Mouse (Mus musculus) intestine, postnatal 0 days (tissue): ENCODE data around the gene Hoxb4. TPM values are rescaled to one million over a fixed set of nuclear protein-coding genes. Genes with fewer than 3 reads are reported as not detected.

Experiments
- ATAC-seq: fragments of 200-750 bp; cut with Nextera tagmentation; 2 replicates; pipeline ENCODE4 v1.8.0; 2017; ENCODE audit warnings: mild to moderate bottlenecking, moderate TSS enrichment, moderate library complexity
- H3K27ac ChIP-seq: fragments of 300-500 bp; sonication (generic); 2 replicates; pipeline ENCODE4 v1.5.1; 2014; ENCODE audit warnings: mild to moderate bottlenecking, low read depth, low read length, moderate library complexity
- H3K27me3 ChIP-seq: fragments of 300-500 bp; sonication (generic); replicated peaks from 2 replicates; pipeline ENCODE4 v1.6.1; 2014; ENCODE audit warnings: low read length, mixed read lengths; ENCODE audit not compliant: control insufficient read depth, insufficient read depth
- H3K36me3 ChIP-seq: fragments of 300-500 bp; sonication (generic); 2 replicates; pipeline ENCODE4 v1.6.1; 2014; ENCODE audit warnings: mild to moderate bottlenecking, moderate library complexity; ENCODE audit not compliant: control insufficient read depth, insufficient read depth
- H3K4me1 ChIP-seq: fragments of 300-500 bp; sonication (generic); replicated peaks from 2 replicates; pipeline ENCODE4 v1.6.1; 2014; ENCODE audit warnings: antibody characterized with exemption, low read length, mixed read lengths; ENCODE audit not compliant: control insufficient read depth, insufficient read depth
- H3K4me2 ChIP-seq: fragments of 300-500 bp; sonication (generic); replicated peaks from 2 replicates; pipeline ENCODE4 v1.6.1; 2014; ENCODE audit warnings: low read depth, mild to moderate bottlenecking, moderate library complexity
- H3K4me3 ChIP-seq: fragments of 300-500 bp; sonication (generic); 2 replicates; pipeline ENCODE4 v1.5.1; 2014; ENCODE audit warnings: low read depth, low read length
- H3K9ac ChIP-seq: fragments of 300-500 bp; sonication (generic); 2 replicates; pipeline ENCODE4 v1.6.1; 2014; ENCODE audit warnings: mild to moderate bottlenecking, low read depth, low read length
- H3K9me3 ChIP-seq: fragments of 300-500 bp; sonication (generic); 2 replicates; pipeline ENCODE4 v1.6.1; 2016; ENCODE audit warnings: mixed run types; ENCODE audit not compliant: control insufficient read depth
- CTCF ChIP-seq: sonication (generic); IDR thresholded peaks from 2 replicates; pipeline ENCODE4 v1.5.1; 2016; ENCODE audit warnings: low read depth, mild to moderate bottlenecking, control low read depth, antibody characterized with exemption, moderate library complexity
- WGBS: fragments of 180-500 bp; shearing (Covaris S2); extraction: QIAGEN DNeasy Blood & Tissue Kit; methylation state at CpG from one replicate; pipeline ENCODE4 v1.1.7; 2014; 5-methylcytosine and 5-hydroxymethylcytosine counted together
- polyA plus RNA-seq: library from polyadenylated mRNA; unstranded; fragments of >200 nt; fragmentation: Nextera tagmentation; extraction: Ambion mirVana; gene quantifications from 2 replicates; pipeline ENCODE4 v1.2.1, GENCODE M21; 2015

Hoxb4 gene
- polyA plus RNA-seq, 1 experiment from 2014 or later = 1.1 TPM

GRCm38 (mm10) chr11:96280399-96281378, 37.4 kb upstream of the Hoxb4 start:
- 36% methylated on average over 8 of the region's 8 CpGs for WGBS
- H3K27me3 ChIP-seq = peaks cover 71% of the 10 kb centered on the region
- ATAC-seq = no peak
- 0 out of 2 replicates have a peak overlapping the region, but pooled peaks have one; percentile 9 for H3K4me2 ChIP-seq
- H3K36me3 ChIP-seq = no peaks in the 10 kb centered on the region
- no peak overlapping the region for H3K9ac ChIP-seq
- H3K4me3 ChIP-seq = no peak overlapping the region
- H3K9me3 ChIP-seq = no peaks in the 10 kb centered on the region
- no peak overlapping the region for H3K27ac ChIP-seq
- no peaks in the 10 kb centered on the region for H3K4me1 ChIP-seq
- no peak for TF ChIP-seq CTCF

GRCm38 (mm10) chr11:96281396-96281795, 36.7 kb upstream of the Hoxb4 start:
- Histone ChIP-seq H3K9ac (no peak overlapping the region), H3K27me3 (peaks cover 71% of the 10 kb centered on the region), H3K36me3 (no peaks in the 10 kb centered on the region), H3K4me3 (no peak overlapping the region), H3K9me3 (no peaks in the 10 kb centered on the region), H3K4me1 (no peaks in the 10 kb centered on the region), H3K27ac (no peak overlapping the region), H3K4me2 (0 out of 2 replicates have a peak overlapping the region, but pooled peaks have one; percentile 10)
- ATAC-seq = no peak
- WGBS = 22% methylated on average over 18 of the region's 18 CpGs
- no peak for TF ChIP-seq CTCF

- ATAC-seq = no peak
- Histone ChIP-seq H3K27me3 (peaks cover 71% of the 10 kb centered on the region), H3K4me2 (peak within 1 kb of the TSS; percentile 75), H3K9me3 (no peaks in the 10 kb centered on the region), H3K36me3 (no peaks in the 10 kb centered on the region), H3K4me1 (no peaks in the 10 kb centered on the region), H3K9ac (no peak within 1 kb of the TSS), H3K27ac (no peak within 1 kb of the TSS), H3K4me3 (peak within 1 kb of the TSS; percentile 50)
- 3% methylated on average over 27 of the region's 27 CpGs for WGBS
- no peak for TF ChIP-seq CTCF
Measured at GRCm38 (mm10) chr11:96281855-96282570, 36.1 kb upstream of the Hoxb4 start, which contains the start of gene Hoxb8. Gene Hoxb8 (plus strand): TSS chr11:96281905.

GRCm38 (mm10) chr11:96282795-96283430, 35.2 kb upstream of the Hoxb4 start:
- Histone ChIP-seq H3K4me3 (peak overlapping the region; percentile 50), H3K27ac (peak overlapping the region; percentile 42; the same call in 1 of the 2 replicates), H3K9me3 (no peaks in the 10 kb centered on the region), H3K4me1 (no peaks in the 10 kb centered on the region), H3K4me2 (peak overlapping the region; percentile 75), H3K36me3 (no peaks in the 10 kb centered on the region), H3K9ac (peak overlapping the region; percentile 42), H3K27me3 (peaks cover 71% of the 10 kb centered on the region)
- TF ChIP-seq CTCF = no peak
- under 1% methylated on average over 49 of the region's 49 CpGs for WGBS
- no peak for ATAC-seq

- 0 out of 2 replicates have a peak, but pooled peaks have one; percentile 26 for ATAC-seq
- H3K9me3 ChIP-seq = no peaks in the 10 kb centered on the region
- peak overlapping the region; percentile 42 for H3K9ac ChIP-seq
- H3K4me2 ChIP-seq = peak overlapping the region; percentile 75
- H3K4me3 ChIP-seq = peak overlapping the region; percentile 50
- H3K4me1 ChIP-seq = no peaks in the 10 kb centered on the region
- under 1% methylated on average over 45 of the region's 49 CpGs for WGBS
- TF ChIP-seq CTCF = peak; percentile 49
- H3K36me3 ChIP-seq = no peaks in the 10 kb centered on the region
- peak overlapping the region; percentile 65 for H3K27ac ChIP-seq
- peaks cover 70% of the 10 kb centered on the region for H3K27me3 ChIP-seq
Measured at GRCm38 (mm10) chr11:96284041-96284749, 33.9 kb upstream of the Hoxb4 start.
